Mouse (Mus musculus): ENCODE data around the gene Camk1d. TPM values are rescaled to one million over a fixed set of nuclear protein-coding genes. Genes with fewer than 3 reads are reported as not detected.
A peak's percentile ranks its signal among the peaks of the same experiment; 100 is the strongest.
"Not testable (repeated sequence)": the region's sequence is repeated elsewhere in the genome, so short reads cannot be mapped to it uniquely, and the experiment has no call there.

Camk1d gene
- polyA plus RNA-seq, 1 experiment from 2014 or later = 10.4 TPM

DNA sequence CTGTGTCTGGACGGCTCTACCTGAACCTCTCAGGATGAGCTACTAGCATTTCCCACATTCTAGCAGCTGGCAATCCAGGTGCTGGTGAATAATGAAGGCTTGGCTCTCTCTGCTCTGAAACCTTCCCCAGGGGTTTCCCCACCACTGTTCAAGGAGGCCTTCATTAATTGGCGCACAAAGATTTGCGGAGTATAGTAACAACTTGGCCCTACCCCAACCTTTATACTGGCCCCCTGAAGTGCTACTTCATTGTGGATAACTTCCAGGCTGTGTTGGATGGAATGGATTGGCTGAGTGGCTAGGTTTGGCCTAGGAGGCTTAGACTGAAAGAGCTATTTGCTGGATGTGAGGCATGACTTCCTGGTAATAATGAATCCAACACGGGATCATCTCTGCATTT, 431.7 kb downstream of the Camk1d start:
- ATAC-seq (ENCODE audit: insufficient number of reproducible peaks, low FRiP score, low TSS enrichment, low read depth) = no peak
- H3K4me2 ChIP-seq (replicated peaks) = no peak overlapping the region
- no peak overlapping the region for H3K9ac ChIP-seq
- H3K36me3 ChIP-seq = no peaks in the 10 kb centered on the region
- no peaks in the 10 kb centered on the region for H3K9me3 ChIP-seq (replicated peaks)
- H3K27me3 ChIP-seq = no peaks in the 10 kb centered on the region
- WGBS = 83% methylated on average over 4 of the region's 4 CpGs
- peaks cover 6% of the 10 kb centered on the region; the same call in 1 of the 2 replicates for H3K4me1 ChIP-seq
- no peak overlapping the region for H3K4me3 ChIP-seq (replicated peaks)
- no peak overlapping the region for H3K27ac ChIP-seq (replicated peaks)

DNA sequence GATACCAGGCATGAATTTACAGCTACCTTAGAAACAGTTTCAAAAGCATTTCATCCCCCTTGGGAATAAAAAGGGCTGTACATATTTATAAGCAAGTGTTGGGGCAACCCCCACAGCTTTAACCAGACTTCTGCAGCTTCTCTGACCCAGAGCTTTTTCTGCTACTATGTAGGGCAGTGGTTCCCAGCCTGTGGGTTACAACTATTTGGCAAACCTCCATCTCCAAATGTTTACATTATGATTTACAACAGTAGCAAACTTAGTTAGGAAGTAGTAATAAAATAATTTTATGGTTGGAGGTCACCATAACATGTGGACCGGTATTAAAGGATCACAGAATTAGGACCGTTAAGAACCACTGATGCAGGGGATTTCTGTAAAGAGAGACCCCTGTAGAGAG, 446.3 kb downstream of the Camk1d start:
- peaks cover 4% of the 10 kb centered on the region; the same call in 1 of the 2 replicates for H3K4me1 ChIP-seq
- H3K4me2 ChIP-seq (replicated peaks) = no peak overlapping the region
- H3K27ac ChIP-seq (replicated peaks) = no peak overlapping the region
- H3K4me3 ChIP-seq (replicated peaks) = no peak overlapping the region
- no peak overlapping the region for H3K9ac ChIP-seq
- H3K27me3 ChIP-seq = no peaks in the 10 kb centered on the region
- H3K9me3 ChIP-seq (replicated peaks) = no peaks in the 10 kb centered on the region
- no peaks in the 10 kb centered on the region for H3K36me3 ChIP-seq
- WGBS = 60% methylated on average over 2 of the region's 2 CpGs
- ATAC-seq (ENCODE audit: insufficient number of reproducible peaks, low FRiP score, low TSS enrichment, low read depth) = no peak

DNA sequence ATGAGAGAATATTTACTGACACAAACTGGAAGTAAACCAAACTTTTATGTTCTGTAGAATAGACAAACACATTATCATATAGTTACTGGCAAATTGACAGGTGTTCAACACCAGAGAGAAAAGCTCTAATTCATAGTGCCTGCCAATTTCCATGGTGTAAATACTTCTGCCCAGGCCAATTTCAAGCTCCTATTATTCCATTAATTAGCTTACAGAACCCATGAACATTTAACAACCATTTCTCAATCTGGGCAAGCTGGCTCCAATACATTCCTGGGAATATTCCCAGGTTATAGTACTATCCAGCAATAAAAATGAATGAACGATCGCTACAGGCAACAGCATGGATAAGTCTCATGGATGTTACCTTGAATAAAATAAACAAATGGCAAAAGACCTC, 452.0 kb downstream of the Camk1d start:
- Histone ChIP-seq H3K9ac (no peak overlapping the region), H3K4me1 (no peaks in the 10 kb centered on the region), H3K4me3 (replicated peaks) (no peak overlapping the region), H3K9me3 (replicated peaks) (0 out of 2 replicates have a peak, but pooled peaks cover 7% of the 10 kb centered on the region), H3K4me2 (replicated peaks) (no peak overlapping the region), H3K36me3 (no peaks in the 10 kb centered on the region), H3K27me3 (no peaks in the 10 kb centered on the region), H3K27ac (replicated peaks) (no peak overlapping the region)
- no peak for ATAC-seq (ENCODE audit: insufficient number of reproducible peaks, low FRiP score, low TSS enrichment, low read depth)
- WGBS = 70% methylated on average over 2 of the region's 2 CpGs

DNA sequence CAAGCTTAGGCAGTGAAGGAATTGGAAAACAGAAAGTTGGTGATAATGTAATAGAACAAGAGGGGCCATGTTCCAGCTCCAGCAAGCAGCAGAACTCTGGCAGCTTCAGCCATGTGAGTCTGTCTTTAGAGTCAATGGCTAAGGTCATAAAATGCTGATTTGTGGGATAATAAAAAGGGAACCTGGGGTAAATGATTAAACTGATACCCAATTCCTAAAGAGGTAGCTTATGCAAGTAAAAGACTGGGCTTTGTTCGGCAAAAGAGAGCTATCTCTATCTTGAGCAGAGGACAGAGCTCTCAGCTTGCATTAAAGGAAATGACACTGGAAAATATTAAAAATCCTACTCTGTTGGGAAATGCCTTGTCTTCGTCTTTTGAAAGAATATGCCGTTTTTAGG, 456.1 kb downstream of the Camk1d start:
- 74% methylated on average over 3 of the region's 3 CpGs for WGBS
- Histone ChIP-seq H3K27ac (replicated peaks) (no peak overlapping the region), H3K9ac (no peak overlapping the region), H3K4me3 (replicated peaks) (no peak overlapping the region), H3K4me2 (replicated peaks) (no peak overlapping the region), H3K36me3 (no peaks in the 10 kb centered on the region), H3K9me3 (replicated peaks) (0 out of 2 replicates have a peak, but pooled peaks cover 9% of the 10 kb centered on the region), H3K4me1 (no peaks in the 10 kb centered on the region), H3K27me3 (no peaks in the 10 kb centered on the region)
- no peak for ATAC-seq (ENCODE audit: insufficient number of reproducible peaks, low FRiP score, low TSS enrichment, low read depth)

DNA sequence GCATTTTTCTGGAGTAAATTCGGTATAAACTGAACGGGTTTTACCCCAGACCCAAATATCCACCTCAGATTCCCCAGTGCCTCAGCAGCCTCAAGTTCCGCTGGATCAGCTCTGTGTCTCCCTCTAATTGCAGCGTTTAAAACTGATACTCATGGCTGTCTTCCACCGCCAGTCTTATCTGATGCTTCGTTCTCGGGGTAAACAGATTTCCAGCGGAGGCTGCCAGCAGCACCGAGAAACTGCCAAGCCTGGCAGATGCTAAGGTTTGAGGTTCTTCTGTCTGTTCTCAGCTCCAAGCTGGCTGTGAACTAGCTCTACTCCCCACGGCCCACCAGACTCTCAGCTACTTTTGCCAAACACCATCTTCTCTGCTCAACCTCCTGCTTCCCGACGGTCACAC, 464.3 kb downstream of the Camk1d start:
- Histone ChIP-seq H3K4me3 (replicated peaks) (no peak overlapping the region), H3K9ac (no peak overlapping the region), H3K27ac (replicated peaks) (0 out of 2 replicates have a peak overlapping the region, but pooled peaks have one; percentile 28), H3K4me1 (no peaks in the 10 kb centered on the region), H3K4me2 (replicated peaks) (no peak overlapping the region), H3K27me3 (no peaks in the 10 kb centered on the region), H3K36me3 (no peaks in the 10 kb centered on the region), H3K9me3 (replicated peaks) (no peaks in the 10 kb centered on the region)
- WGBS = 40% methylated on average over 12 of the region's 12 CpGs
- peak; percentile 34; the same call in 1 of the 2 replicates for ATAC-seq (ENCODE audit: insufficient number of reproducible peaks, low FRiP score, low TSS enrichment, low read depth)

DNA sequence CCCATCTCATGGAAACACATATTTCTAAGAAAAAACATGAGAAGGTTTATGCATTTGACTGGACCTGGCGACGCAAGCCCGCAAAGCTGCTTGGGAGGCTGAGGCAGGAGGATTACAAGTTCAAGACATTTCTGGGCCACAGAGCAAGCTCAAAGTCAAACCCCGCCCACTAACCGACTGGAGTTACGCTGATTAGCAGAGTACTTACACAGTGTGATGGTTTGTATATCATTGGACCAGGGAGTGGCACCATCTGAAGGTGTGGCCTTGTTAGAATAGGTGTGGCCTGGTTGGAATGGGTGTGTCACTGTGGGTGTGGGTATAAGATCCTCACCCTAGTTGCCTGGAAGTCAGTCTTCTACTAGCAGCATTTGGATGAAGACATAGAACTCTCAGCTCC, 465.1 kb downstream of the Camk1d start:
- WGBS = 88% methylated on average over 6 of the region's 6 CpGs
- H3K27ac ChIP-seq (replicated peaks); H3K4me1 ChIP-seq; H3K4me2 ChIP-seq (replicated peaks); H3K4me3 ChIP-seq (replicated peaks); H3K36me3 ChIP-seq; H3K27me3 ChIP-seq; H3K9me3 ChIP-seq (replicated peaks); ATAC-seq (ENCODE audit: insufficient number of reproducible peaks, low FRiP score, low TSS enrichment, low read depth); H3K9ac ChIP-seq: not testable (repeated sequence)

Other genes with a start within 250 kb of the Camk1d start
- gene Nudt5, start 130.5 kb upstream of the Camk1d start, polyA plus RNA-seq (2015; fragmentation: Nextera tagmentation; extraction: Ambion mirVana) = 60.0 and 63.2 TPM in 2 replicates
- 299 and 301 TPM in 2 replicates for gene Cdc123, start 130.6 kb upstream of the Camk1d start, polyA plus RNA-seq (2015; fragmentation: Nextera tagmentation; extraction: Ambion mirVana)
- gene Gm13199, start 148.4 kb upstream of the Camk1d start, polyA plus RNA-seq (2015; fragmentation: Nextera tagmentation; extraction: Ambion mirVana) = 1.1 and 1.2 TPM in 2 replicates
- gene Sec61a2, start 180.9 kb upstream of the Camk1d start, polyA plus RNA-seq (2015; fragmentation: Nextera tagmentation; extraction: Ambion mirVana) = 77.5 and 89.7 TPM in 2 replicates
- gene Dhtkd1, start 228.3 kb upstream of the Camk1d start, polyA plus RNA-seq (2015; fragmentation: Nextera tagmentation; extraction: Ambion mirVana) = 2.5 and 4.6 TPM in 2 replicates
- gene Upf2, start 237.0 kb upstream of the Camk1d start, polyA plus RNA-seq (2015; fragmentation: Nextera tagmentation; extraction: Ambion mirVana) = 10.0 and 10.4 TPM in 2 replicates